Mouse (Mus musculus) MN1 (cell line): ENCODE measurements around the gene Olfr1359.

Experiments
- DNase-seq: peaks from one replicate; pipeline ENCODE4 v3.0.0-alpha.2; 2016; ENCODE audit warnings: low spot score

Olfr1359 gene

DNA sequence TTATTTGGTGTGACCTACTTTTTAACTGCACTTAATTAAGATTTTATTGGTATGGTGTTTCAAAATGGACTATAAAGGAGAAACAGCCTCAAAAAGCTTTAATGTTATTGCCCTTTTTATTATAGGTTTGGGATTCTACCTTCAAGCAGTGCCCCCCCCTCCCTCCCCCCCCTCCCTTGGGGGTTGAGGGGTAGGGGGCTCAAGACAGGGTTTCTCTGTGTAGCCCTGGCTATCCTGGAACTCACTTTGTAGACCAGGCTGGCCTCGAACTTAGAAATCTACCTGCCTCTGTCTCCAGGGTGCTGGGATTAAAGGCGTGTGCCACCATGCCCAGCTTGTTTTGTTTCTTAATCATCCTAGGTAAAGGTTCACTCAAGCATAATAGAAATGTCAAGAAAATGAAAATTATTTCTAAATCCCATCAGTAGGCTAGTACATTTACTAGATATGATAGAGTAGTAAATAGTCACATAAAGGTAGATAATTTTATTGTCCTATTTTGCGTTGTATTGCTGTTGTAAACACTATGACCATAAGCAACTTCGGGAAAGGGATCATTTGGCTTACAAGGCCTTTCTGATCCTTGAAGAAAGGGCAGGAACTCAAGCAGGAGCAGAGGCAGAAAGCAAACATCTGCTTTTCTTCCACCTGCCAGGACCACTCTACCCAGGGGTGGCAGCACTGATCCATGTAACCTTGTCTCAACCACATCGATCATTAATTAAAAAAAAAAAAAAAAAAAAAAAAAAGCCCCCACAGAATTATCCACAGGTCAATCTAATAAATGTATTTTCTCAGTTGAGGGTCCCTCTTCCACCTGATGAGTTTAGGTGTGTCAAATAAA, 25.3 kb downstream of the Olfr1359 start:
- peak; percentile 31 for DNase-seq

DNA sequence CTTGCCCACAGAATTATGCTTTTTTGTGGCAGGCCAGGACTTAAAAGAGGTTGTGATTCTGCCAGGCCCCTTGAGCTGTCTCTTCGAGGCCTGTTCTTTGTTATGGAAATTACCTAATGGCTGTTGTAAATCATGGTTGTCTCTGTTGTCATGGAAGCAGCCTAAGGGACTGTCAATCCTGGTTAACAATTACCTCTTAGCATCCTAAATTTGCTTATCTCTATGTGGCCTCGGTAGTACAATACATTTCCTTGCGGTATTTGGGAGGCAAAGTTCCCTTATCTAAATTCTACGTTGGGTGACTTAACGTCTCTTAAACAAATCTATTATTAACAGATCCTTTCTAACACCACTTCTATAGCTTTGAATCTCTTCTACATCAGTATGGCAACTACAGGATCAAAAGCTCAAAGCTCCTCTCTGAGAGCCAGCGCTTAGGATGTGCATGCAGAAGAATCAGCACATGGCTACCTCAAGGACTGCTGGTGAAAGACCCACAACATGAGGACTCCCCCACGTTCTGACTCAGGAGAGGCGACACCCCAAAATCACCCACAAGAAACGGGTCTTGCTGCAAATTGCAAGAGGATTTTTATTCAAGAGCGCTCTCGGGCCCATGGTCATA, 30.1 kb downstream of the Olfr1359 start:
- peak; percentile 51 for DNase-seq

- DNase-seq = no peak
These were observed 31.6 kb downstream of the Olfr1359 start for GRCm38 (mm10) chr13:21729544-21729943.

GRCm38 (mm10) chr13:21733466-21733865, 35.6 kb downstream of the Olfr1359 start:
- DNase-seq = peak; percentile 40

GRCm38 (mm10) chr13:21734010-21734905, 36.3 kb downstream of the Olfr1359 start:
- DNase-seq = peak; percentile 88

DNA sequence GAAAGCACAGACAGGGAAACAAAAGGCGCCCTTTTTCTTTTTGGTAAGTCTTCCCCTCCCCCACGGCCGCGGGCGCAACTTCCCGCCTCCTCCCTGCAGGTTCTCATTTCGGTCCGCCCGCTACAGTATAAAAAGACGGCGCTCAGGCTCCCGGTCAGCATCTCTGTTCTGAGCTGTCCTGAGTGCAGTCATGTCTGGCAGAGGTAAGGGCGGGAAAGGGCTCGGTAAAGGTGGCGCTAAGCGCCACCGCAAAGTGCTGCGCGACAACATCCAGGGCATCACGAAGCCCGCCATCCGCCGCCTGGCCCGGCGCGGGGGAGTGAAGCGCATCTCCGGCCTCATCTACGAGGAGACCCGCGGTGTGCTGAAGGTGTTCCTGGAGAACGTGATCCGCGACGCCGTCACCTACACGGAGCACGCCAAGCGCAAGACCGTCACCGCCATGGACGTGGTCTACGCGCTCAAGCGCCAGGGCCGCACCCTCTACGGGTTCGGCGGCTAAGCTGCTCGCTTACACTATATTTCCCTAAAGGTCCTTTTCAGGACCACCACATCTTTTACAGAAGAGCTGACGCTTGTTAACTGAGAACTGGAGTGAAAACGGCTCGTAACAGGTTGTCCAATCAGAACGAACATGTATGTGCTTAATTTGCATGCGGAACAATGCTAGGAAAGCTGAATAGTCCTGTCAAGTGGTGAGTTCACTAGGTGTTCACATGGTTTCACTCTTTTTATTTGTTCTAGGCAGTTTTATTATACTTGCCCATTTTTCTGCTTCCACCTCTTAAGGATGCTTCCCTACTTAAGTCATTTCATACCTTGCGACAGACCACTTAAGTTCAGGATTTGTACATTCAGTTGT, 37.2 kb downstream of the Olfr1359 start, which contains the start of gene Hist1h4j:
Gene Hist1h4j, plus strand, starts transcription at position 159 of the 862 bp plus-strand sequence.
- DNase-seq = peak; percentile 87

DNA sequence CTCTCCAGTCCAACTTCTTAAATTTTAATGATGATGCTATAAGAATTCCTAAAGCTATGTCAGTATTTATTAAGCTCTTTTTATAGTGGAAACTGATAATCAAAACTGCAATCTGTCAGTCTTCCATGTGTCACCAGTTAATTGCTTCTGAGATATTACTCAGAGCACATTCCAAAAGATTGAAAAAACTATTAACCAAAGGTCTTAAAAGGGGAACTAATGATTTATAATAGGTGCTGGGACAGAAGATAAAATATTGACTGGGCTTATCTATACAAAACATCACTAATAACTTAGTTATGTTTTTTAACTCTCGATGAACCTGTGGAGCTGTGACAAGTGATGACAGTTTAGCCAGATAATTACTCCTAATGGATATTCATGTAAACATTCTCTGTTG, 47.1 kb downstream of the Olfr1359 start:
- no peak for DNase-seq

GRCm38 (mm10) chr13:21749387-21750158, 51.7 kb downstream of the Olfr1359 start:
- peak; percentile 45 for DNase-seq

- DNase-seq = peak; percentile 86
These were observed 52.5 kb downstream of the Olfr1359 start, which contains the start of gene Hist1h4k for GRCm38 (mm10) chr13:21750159-21751017. Gene Hist1h4k (minus strand): TSS chr13:21750505.

GRCm38 (mm10) chr13:21751417-21751816, 53.5 kb downstream of the Olfr1359 start:
- no peak for DNase-seq

DNA sequence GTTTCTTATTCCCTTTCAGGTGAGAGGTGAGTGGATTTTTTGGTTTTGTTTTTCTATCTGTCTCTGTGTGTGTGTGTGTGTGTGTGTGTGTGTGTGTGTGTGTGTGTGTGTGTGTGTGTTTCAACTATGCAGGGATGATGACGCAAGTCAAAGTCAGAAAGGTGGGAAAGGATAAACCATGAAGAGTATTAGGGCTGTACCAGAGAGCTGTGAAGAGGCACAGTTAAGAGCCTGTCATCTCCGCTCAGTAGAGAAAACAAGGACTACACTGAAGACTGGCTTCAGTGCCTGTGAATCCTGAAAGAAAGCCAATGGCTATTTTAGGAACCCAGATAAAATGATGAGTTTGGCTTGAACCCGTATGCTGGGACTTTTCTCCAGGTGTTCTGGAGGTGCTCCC, 53.9 kb downstream of the Olfr1359 start:
- no peak for DNase-seq

- DNase-seq = no peak
These were observed 54.4 kb downstream of the Olfr1359 start for GRCm38 (mm10) chr13:21752356-21752755.

- peak; percentile 34 for DNase-seq
These were observed 55.2 kb downstream of the Olfr1359 start for GRCm38 (mm10) chr13:21753051-21753523.

DNA sequence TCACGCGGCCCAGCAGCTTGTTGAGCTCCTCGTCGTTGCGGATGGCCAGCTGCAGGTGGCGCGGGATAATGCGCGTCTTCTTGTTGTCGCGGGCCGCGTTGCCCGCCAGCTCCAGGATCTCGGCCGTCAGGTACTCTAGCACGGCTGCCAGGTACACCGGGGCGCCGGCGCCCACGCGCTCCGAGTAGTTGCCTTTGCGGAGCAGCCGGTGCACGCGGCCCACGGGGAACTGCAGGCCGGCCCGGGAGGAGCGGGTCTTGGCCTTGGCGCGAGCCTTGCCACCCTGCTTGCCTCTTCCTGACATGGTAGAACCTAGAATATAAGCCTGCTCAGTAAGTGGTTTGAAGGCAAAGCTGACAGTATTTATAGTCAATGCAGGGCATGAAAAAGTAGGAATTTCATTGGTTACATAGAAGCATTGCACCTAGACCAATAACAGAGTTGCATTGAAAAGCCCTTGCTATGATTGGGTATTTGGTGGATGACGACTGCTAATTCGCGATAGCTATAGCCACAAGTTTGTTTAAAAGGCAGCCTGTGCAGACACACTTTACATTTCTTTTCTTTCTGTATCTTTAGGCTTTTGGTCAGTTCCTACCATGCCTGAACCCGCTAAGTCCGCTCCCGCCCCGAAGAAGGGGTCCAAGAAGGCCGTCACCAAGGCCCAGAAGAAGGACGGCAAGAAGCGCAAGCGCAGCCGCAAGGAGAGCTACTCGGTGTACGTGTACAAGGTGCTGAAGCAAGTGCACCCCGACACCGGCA, 55.8 kb downstream of the Olfr1359 start, which contains the start of the genes Hist1h2ak and Hist1h2bn:
Gene Hist1h2ak, minus strand, starts transcription at position 304 of the 762 bp plus-strand sequence.
Gene Hist1h2bn, plus strand, starts transcription at position 600 of the 762 bp plus-strand sequence.
- peak; percentile 93 for DNase-seq

DNA sequence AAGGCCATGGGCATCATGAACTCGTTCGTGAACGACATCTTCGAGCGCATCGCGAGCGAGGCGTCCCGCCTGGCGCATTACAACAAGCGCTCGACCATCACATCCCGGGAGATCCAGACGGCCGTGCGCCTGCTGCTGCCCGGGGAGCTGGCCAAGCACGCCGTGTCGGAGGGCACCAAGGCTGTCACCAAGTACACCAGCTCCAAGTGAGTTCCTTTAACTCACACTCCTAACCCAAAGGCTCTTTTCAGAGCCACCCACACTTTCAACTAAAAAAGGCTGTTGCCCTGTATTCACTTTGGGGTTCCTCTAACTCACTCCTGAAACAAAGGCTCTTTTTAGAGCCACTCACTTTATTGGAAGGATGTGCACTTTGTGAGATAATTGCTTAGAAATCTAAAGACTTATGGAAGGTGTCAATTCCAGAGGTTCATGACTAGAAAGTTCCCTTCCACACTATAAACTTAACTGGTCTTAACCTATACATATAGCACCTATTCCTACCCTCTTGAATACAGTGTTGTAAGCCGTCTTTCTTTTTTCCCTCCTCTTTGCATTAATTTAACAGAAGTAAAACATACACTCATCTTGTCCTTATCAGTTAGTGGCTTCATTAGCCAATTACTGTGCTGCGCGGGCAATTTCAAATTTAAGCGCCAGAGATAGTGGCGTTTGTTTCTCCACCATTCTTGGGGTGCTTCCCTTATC, 56.5 kb downstream of the Olfr1359 start:
- DNase-seq = peak; percentile 50

DNA sequence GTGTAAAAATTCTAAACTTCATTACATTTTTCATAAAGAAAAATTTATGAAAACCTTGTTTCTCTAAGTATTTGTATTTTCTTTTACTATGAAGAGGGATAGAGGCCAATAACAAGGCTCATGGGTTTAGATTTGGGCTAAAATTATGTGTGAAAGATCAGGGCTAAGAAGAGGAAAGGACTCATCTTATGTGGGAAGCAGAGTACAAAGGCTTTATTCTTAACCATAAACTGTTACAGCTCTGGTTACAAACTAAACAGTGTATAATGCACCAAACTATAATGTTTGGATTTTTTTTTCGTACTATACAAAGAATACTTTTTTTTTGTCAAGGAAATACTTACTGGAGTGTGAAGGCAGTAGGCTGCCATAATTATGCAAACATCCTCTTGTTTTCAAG, 57.8 kb downstream of the Olfr1359 start:
- DNase-seq = no peak
